Mouse (Mus musculus) adrenal gland, postnatal 25 days (tissue): ENCODE data around the gene Rap1b. TPM values are rescaled to one million over a fixed set of nuclear protein-coding genes. Genes with fewer than 3 reads are reported as not detected.

Experiments used
- DNase-seq: peaks from one replicate; pipeline ENCODE4 v3.0.0; 2021; ENCODE audit warnings: mixed read lengths
- total RNA-seq: library from RNA; stranded (reverse); gene quantifications from 2 replicates; pipeline ENCODE4 v1.2.3, GENCODE M21; 2021

Gene Rap1b
- total RNA-seq, 1 experiment from 2014 or later, result 129 TPM

GRCm38 (mm10) chr10:117858241-117858640 is 12.4 kb upstream of the Rap1b start:
- DNase-seq, result no peak

- no peak for DNase-seq
These were observed 10.3 kb upstream of the Rap1b start for GRCm38 (mm10) chr10:117856001-117856720.

- no peak for DNase-seq
These were observed 6.9 kb upstream of the Rap1b start for GRCm38 (mm10) chr10:117852648-117853192.

GRCm38 (mm10) chr10:117848981-117849380 is 3.1 kb upstream of the Rap1b start:
- no peak for DNase-seq

- DNase-seq, result no peak
These were observed 961 bp upstream of the Rap1b start for GRCm38 (mm10) chr10:117846796-117847195.

- DNase-seq, result no peak
These were observed 411 bp upstream of the Rap1b start for GRCm38 (mm10) chr10:117846260-117846632.

GRCm38 (mm10) chr10:117844782-117845596 is 846 bp downstream of the Rap1b start:
- DNase-seq, result peak; percentile 63

- no peak for DNase-seq
These were observed 1.6 kb downstream of the Rap1b start for GRCm38 (mm10) chr10:117844279-117844678.

- DNase-seq, result no peak
These were observed 2.1 kb downstream of the Rap1b start for GRCm38 (mm10) chr10:117843690-117844089.

- DNase-seq, result no peak
These were observed 4.1 kb downstream of the Rap1b start for GRCm38 (mm10) chr10:117841765-117842164.

GRCm38 (mm10) chr10:117840431-117840995 is 5.3 kb downstream of the Rap1b start:
- DNase-seq, result no peak

- DNase-seq, result no peak
These were observed 6.1 kb downstream of the Rap1b start for GRCm38 (mm10) chr10:117839737-117840136.

- DNase-seq, result no peak
These were observed 6.9 kb downstream of the Rap1b start for GRCm38 (mm10) chr10:117838924-117839323.

GRCm38 (mm10) chr10:117836354-117836753 is 9.5 kb downstream of the Rap1b start:
- no peak for DNase-seq

- no peak for DNase-seq
These were observed 10.4 kb downstream of the Rap1b start for GRCm38 (mm10) chr10:117835453-117835852.

GRCm38 (mm10) chr10:117830797-117831196 is 15.0 kb downstream of the Rap1b start:
- DNase-seq, result no peak

- DNase-seq, result no peak
These were observed 16.2 kb downstream of the Rap1b start for GRCm38 (mm10) chr10:117829472-117830155.

- no peak for DNase-seq
These were observed 16.8 kb downstream of the Rap1b start for GRCm38 (mm10) chr10:117829022-117829421.

GRCm38 (mm10) chr10:117828536-117828935 is 17.3 kb downstream of the Rap1b start:
- no peak for DNase-seq

- no peak for DNase-seq
These were observed 21.2 kb downstream of the Rap1b start for GRCm38 (mm10) chr10:117824647-117825046.

GRCm38 (mm10) chr10:117824139-117824538 is 21.7 kb downstream of the Rap1b start:
- DNase-seq, result no peak

GRCm38 (mm10) chr10:117823321-117823720 is 22.5 kb downstream of the Rap1b start:
- no peak for DNase-seq
